Mouse (Mus musculus) liver, embryonic 12.5 days (tissue): Measurements from ENCODE around the gene Lrat. TPM values are rescaled to one million over a fixed set of nuclear protein-coding genes. Genes with fewer than 3 reads are reported as not detected.

ENCODE experiments used
- ATAC-seq: fragments of 200-750 bp; cut with Nextera tagmentation; 2 replicates; pipeline ENCODE4 v1.8.0; 2017; ENCODE audit warnings: moderate number of reproducible peaks, mild to moderate bottlenecking, moderate library complexity
- H3K27ac ChIP-seq: fragments of 300-500 bp; sonication (generic); 2 replicates; pipeline ENCODE4 v1.5.1; 2016; ENCODE audit warnings: mild to moderate bottlenecking
- H3K27me3 ChIP-seq: fragments of 300-500 bp; sonication (generic); replicated peaks from 2 replicates; pipeline ENCODE4 v1.6.1; 2016; ENCODE audit warnings: mild to moderate bottlenecking, moderate library complexity
- H3K36me3 ChIP-seq: fragments of 300-500 bp; sonication (generic); 2 replicates; pipeline ENCODE4 v1.6.1; 2016; ENCODE audit warnings: mild to moderate bottlenecking, moderate library complexity
- H3K4me1 ChIP-seq: fragments of 300-500 bp; sonication (generic); 2 replicates; pipeline ENCODE4 v1.6.1; 2016
- H3K4me2 ChIP-seq: fragments of 300-500 bp; sonication (generic); 2 replicates; pipeline ENCODE4 v1.6.1; 2016; ENCODE audit warnings: mild to moderate bottlenecking, moderate library complexity
- H3K4me3 ChIP-seq: fragments of 300-500 bp; sonication (generic); 2 replicates; pipeline ENCODE4 v1.5.1; 2016; ENCODE audit warnings: mild to moderate bottlenecking, moderate library complexity
- H3K9ac ChIP-seq: fragments of 300-500 bp; sonication (generic); 2 replicates; pipeline ENCODE4 v1.6.1; 2016; ENCODE audit warnings: mild to moderate bottlenecking, moderate library complexity
- H3K9me3 ChIP-seq: fragments of 300-500 bp; sonication (generic); replicated peaks from 2 replicates; pipeline ENCODE4 v1.6.1; 2016; ENCODE audit warnings: mild to moderate bottlenecking, moderate library complexity
- WGBS: fragments of 180-500 bp; shearing (Covaris S2); methylation state at CpG from one replicate; pipeline ENCODE4 v1.1.7; 2016; ENCODE audit not compliant: insufficient replicate concordance; 5-methylcytosine and 5-hydroxymethylcytosine counted together
- polyA plus RNA-seq: library from polyadenylated mRNA; unstranded; fragments of >200 nt; fragmentation: Nextera tagmentation; extraction: Ambion mirVana; gene quantifications from 2 replicates; pipeline ENCODE4 v1.2.1, GENCODE M21; 2016

Lrat gene
- polyA plus RNA-seq, result 0.35 and 0.49 TPM in 2 replicates

DNA sequence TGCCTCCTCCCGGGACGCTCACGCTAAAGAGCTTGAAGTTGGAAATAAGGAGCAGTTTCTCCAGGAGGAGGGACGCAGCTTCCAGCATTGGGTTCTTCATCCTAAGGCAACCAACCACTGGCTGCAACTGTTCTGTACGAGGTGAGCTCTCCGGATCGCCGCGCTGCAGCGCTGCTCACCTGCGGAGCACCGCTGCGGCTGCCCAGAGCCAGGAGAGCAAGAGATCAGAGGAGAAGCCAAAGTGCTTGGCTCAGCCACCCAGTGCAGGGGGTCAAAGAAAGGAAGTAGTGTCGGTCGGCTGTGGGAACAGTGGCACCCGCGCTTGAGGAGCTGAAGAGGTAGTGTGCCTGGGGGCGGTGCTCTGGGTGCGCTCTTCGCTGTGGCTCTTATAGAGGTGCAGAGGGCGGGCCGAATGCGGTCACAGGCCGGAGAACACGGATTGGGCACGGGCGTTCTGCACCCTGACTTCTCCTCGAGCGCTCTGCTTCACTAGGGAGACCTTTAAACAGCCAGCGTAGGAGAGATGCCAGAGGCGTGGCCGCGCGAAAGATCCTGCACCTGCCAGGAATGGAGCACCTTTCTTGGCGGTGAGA is at the start of gene Lrat:
Gene Lrat (minus strand): TSS at position 361 of the 593 bp plus-strand sequence.
- no peaks in the 10 kb centered on the region for H3K36me3 ChIP-seq
- peaks cover 38% of the 10 kb centered on the region for H3K27me3 ChIP-seq
- no peaks in the 10 kb centered on the region for H3K4me1 ChIP-seq
- peak within 1 kb of the TSS; percentile 37 for H3K4me3 ChIP-seq
- H3K9ac ChIP-seq, result no peak within 1 kb of the TSS
- 1% methylated on average over 35 of the region's 35 CpGs for WGBS
- H3K9me3 ChIP-seq, result no peaks in the 10 kb centered on the region
- peak within 1 kb of the TSS; percentile 59 for H3K4me2 ChIP-seq
- no peak for ATAC-seq
- H3K27ac ChIP-seq, result no peak within 1 kb of the TSS

DNA sequence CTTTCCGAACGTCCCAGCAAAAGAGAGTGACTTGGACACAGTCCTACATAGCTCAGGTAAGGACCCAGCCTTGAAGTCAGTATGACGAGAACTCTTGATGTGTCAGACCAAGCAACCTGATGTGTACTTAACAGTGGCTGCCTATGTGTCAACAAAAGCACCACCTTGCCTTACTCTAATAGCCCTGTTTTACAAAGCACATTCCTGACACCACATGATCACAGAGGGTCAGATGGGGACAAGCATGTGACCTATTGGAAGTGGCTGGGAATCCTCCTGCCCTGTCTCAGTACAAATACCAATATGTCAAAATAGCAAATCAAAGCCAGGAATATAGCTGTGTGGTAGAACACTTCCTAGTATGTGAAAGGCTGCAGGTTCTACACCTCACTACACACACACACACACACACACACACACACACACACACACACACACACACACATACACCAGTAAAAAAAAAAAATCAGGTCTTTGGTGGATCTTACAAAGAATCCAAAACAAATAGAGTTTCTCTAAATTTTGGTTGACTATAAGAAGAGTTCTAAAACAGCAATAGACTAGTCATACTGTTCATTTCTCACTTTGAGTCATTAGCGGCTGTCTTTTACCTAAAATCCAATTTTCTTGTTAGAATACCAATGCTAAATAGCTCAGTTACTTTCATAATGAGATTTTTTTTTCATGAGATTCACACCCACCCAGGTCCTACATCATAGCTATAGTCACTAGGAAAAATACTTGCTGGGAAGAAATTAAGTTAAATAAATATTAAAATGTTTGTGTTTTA is 48.6 kb upstream of the Lrat start:
- Histone ChIP-seq H3K9ac (no peak overlapping the region), H3K36me3 (no peaks in the 10 kb centered on the region), H3K9me3 (no peaks in the 10 kb centered on the region), H3K4me2 (no peak overlapping the region), H3K27me3 (no peaks in the 10 kb centered on the region), H3K27ac (no peak overlapping the region), H3K4me1 (no peaks in the 10 kb centered on the region), H3K4me3 (no peak overlapping the region)
- no peak for ATAC-seq
- 66% methylated on average over 4 of the region's 4 CpGs for WGBS

DNA sequence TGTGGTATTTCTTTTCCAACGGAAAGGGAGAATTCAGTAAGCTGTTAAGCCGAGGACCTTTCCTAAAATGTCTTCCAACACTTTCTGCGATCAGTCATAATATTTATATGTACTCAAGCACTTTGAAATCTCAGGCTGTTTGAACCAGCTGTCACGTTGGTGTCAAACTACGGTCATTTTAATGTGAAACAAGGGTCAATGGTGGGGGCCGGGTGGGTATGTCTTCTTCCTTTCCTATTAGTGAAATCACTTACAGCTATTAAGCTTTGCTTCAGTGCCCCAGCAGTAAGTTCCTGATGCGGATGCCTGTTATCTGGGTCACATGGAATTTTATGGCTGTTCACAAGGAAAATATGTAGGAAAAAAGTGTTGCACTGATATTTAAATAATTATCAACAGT is 46.9 kb upstream of the Lrat start:
- ATAC-seq, result no peak
- Histone ChIP-seq H3K27me3 (no peaks in the 10 kb centered on the region), H3K36me3 (no peaks in the 10 kb centered on the region), H3K4me2 (no peak overlapping the region), H3K27ac (no peak overlapping the region), H3K4me3 (no peak overlapping the region), H3K4me1 (peaks cover 7% of the 10 kb centered on the region; the same call in 1 of the 2 replicates), H3K9ac (no peak overlapping the region), H3K9me3 (no peaks in the 10 kb centered on the region)
- 67% methylated on average over 7 of the region's 7 CpGs for WGBS

DNA sequence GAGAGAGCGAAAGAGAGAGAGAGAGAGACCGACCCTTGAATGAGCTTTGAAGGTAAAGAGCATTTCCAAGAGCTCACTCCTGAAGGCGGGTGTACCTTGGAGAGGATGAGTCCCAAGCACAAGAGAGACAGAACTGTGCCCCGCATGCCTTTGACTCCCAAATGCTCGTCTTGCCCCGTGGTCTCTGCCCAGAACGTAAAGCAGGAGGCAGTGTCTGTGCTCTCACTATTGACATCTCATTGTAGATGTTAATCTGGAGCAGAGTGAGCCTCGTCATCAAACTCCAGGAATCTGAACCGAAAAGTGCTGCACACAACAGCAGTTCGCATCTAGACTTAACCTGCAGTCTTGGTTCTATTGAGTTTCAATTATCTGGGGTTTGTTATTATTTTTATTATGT is 46.4 kb upstream of the Lrat start:
- no peak overlapping the region for H3K4me3 ChIP-seq
- H3K27me3 ChIP-seq, result no peaks in the 10 kb centered on the region
- WGBS, result 61% methylated on average over 10 of the region's 10 CpGs
- H3K36me3 ChIP-seq, result no peaks in the 10 kb centered on the region
- ATAC-seq, result no peak
- H3K4me1 ChIP-seq, result peaks cover 7% of the 10 kb centered on the region; the same call in 1 of the 2 replicates
- no peak overlapping the region for H3K27ac ChIP-seq
- H3K4me2 ChIP-seq, result no peak overlapping the region
- no peak overlapping the region for H3K9ac ChIP-seq
- H3K9me3 ChIP-seq, result no peaks in the 10 kb centered on the region

DNA sequence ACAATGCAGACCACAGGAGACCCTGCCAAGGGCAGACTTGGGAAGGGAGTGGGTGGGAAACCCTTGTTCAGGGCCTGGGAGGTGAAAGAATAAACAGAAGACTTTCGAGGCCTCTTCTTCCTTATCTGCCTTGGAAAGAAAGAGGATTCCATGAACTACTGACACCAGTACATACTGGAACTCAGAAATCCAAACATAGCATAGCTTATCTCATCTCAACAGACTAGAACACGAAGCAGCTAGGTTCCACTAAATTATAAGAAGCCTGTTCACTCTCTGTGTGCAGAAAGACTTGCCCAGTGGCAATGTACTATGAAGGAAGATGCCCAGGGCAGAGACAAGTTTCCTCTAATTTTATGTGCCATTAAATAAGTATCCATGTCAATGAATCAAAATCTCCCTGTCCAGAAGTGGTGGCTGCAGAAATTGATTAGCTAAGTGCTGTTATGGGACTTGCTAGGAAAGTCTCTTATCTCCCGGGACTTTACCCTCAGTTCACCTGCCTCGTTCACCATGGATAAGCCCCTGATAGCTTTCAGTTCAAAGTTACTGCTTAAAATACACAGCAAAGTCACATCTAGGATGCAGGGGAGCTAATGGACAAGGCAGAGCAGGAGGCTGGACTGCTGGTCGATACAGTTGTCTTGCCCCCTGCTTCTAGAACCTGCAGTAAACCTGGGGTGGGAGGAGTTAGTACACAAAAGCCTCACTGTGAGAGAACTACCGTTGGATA is 42.8 kb upstream of the Lrat start:
- WGBS, result 31% methylated on average over 6 of the region's 6 CpGs

DNA sequence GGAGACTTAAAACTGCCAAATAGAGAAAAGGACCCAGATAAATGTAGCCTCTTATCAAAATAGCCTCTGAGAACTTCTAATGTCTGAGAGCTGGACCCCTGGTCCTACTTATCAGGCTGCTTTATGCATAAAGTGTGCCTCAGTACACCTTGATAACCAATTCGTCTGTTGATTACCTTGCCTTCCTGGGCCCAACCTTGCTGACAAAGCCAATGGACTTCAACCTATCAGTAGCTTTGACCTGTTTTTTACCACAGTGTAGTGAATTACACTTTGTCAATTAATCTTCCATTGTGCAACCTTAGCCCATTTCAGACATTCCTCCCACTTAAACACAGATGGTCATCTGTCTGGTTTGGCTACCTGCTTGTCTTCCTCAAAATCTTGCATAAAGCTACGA is 24.1 kb upstream of the Lrat start:
- no peaks in the 10 kb centered on the region for H3K36me3 ChIP-seq
- no peak overlapping the region for H3K9ac ChIP-seq
- no peaks in the 10 kb centered on the region for H3K9me3 ChIP-seq
- ATAC-seq, result no peak
- no peak overlapping the region for H3K27ac ChIP-seq
- H3K4me1 ChIP-seq, result no peaks in the 10 kb centered on the region
- no peak overlapping the region for H3K4me2 ChIP-seq
- no peak overlapping the region for H3K4me3 ChIP-seq
- 58% methylated on average over 2 of the region's 2 CpGs for WGBS
- H3K27me3 ChIP-seq, result no peaks in the 10 kb centered on the region

More for the DNA sequence above, 42.8 kb upstream of the Lrat start:
- peak; percentile 37; the same call in 1 of the 2 replicates for ATAC-seq
- Histone ChIP-seq H3K27me3 (no peaks in the 10 kb centered on the region), H3K9me3 (no peaks in the 10 kb centered on the region), H3K4me2 (no peak overlapping the region), H3K9ac (no peak overlapping the region), H3K4me3 (no peak overlapping the region), H3K4me1 (peaks cover 7% of the 10 kb centered on the region; the same call in 1 of the 2 replicates), H3K36me3 (no peaks in the 10 kb centered on the region), H3K27ac (no peak overlapping the region)

DNA sequence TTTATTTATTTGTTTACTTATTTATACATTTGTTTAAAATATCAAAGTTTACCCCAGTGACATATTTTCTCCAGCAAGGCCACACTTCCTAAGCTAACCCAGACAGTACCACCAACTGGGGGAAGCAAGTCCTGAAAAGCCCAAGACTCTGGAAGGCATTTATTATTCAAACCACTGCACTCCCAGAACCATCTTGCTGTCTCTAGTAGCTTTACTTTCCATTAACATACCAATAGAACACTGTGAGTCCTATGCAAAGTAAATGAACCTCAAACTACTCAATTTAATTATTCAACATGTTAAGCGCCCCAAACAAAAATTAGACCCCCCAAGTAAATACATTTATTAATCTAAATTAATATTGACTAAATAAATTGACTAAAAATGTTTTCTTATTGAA is 11.9 kb upstream of the Lrat start:
- no peaks in the 10 kb centered on the region for H3K27me3 ChIP-seq
- no peaks in the 10 kb centered on the region for H3K4me1 ChIP-seq
- no peak overlapping the region for H3K27ac ChIP-seq
- H3K4me3 ChIP-seq, result no peak overlapping the region
- no peak for ATAC-seq
- H3K4me2 ChIP-seq, result no peak overlapping the region
- no peaks in the 10 kb centered on the region for H3K36me3 ChIP-seq
- no peak overlapping the region for H3K9ac ChIP-seq
- WGBS, result 49% methylated on average over 1 of the region's 1 CpGs
- no peaks in the 10 kb centered on the region for H3K9me3 ChIP-seq

DNA sequence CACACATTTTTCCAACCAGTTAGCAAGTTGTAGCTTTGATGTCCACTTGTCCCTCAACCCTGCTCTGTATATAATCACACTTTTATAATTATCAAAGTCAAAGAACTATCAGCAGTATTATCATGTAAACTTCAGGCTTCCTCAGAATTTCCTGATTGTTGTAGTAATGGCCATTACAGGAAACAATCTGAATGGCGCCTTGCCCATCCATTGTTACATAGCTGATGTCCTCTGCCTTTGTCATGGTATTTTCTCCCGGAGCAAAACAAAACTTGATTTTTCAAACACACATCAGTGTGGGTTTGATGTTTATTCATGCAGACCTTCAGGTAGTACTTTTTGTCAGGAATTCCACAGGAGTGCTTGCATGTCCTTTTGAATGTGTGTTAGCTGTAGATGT is 4.9 kb upstream of the Lrat start:
- no peak overlapping the region for H3K9ac ChIP-seq

DNA sequence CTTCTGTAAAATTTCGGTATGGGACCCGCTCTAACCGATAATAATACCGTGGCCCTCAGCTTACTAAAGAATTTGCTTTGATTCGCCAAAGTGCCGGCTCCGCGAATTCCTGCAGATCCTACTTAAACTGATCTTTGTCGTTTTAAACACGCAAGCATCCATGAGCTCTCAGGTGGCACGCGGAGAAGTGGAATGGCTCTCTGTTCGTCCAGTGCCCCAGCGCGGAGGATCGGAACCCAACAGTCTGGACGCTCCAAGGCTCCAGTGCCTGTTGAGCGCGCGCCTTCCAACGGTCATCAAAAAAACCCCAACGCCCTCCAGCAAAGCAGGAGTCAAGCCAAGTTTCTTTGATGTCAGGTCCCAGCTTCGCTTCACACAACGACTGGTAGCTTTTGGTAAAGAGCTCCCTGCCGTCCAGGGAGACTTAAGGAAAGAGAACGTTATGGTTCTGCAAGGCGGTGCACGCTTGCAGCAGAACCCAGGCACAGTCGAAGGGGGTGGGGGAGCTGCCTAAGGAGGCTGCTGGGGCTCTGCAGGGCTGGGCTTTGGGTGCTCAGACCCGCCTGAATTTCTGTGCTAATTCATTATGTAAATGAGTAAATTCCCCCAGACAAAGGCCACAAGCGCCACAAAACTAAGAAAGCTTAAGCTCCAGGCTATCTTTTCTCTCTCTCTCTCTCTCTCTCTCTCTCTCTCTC is 587 bp upstream of the Lrat start:
- no peaks in the 10 kb centered on the region for H3K4me1 ChIP-seq
- WGBS, result 2% methylated on average over 31 of the region's 31 CpGs
- peaks cover 38% of the 10 kb centered on the region for H3K27me3 ChIP-seq
- H3K9me3 ChIP-seq, result no peaks in the 10 kb centered on the region
- H3K4me2 ChIP-seq, result peak overlapping the region; percentile 59
- H3K9ac ChIP-seq, result no peak overlapping the region
- H3K36me3 ChIP-seq, result no peaks in the 10 kb centered on the region
- no peak for ATAC-seq
- no peak overlapping the region for H3K27ac ChIP-seq
- peak overlapping the region; percentile 37 for H3K4me3 ChIP-seq

More for the DNA sequence above, 4.9 kb upstream of the Lrat start:
- Histone ChIP-seq H3K4me1 (no peaks in the 10 kb centered on the region), H3K4me3 (no peak overlapping the region), H3K9me3 (no peaks in the 10 kb centered on the region), H3K27ac (no peak overlapping the region), H3K36me3 (no peaks in the 10 kb centered on the region), H3K4me2 (no peak overlapping the region), H3K27me3 (peaks cover 25% of the 10 kb centered on the region)
- WGBS, result 50% methylated on average over 2 of the region's 2 CpGs
- ATAC-seq, result no peak

DNA sequence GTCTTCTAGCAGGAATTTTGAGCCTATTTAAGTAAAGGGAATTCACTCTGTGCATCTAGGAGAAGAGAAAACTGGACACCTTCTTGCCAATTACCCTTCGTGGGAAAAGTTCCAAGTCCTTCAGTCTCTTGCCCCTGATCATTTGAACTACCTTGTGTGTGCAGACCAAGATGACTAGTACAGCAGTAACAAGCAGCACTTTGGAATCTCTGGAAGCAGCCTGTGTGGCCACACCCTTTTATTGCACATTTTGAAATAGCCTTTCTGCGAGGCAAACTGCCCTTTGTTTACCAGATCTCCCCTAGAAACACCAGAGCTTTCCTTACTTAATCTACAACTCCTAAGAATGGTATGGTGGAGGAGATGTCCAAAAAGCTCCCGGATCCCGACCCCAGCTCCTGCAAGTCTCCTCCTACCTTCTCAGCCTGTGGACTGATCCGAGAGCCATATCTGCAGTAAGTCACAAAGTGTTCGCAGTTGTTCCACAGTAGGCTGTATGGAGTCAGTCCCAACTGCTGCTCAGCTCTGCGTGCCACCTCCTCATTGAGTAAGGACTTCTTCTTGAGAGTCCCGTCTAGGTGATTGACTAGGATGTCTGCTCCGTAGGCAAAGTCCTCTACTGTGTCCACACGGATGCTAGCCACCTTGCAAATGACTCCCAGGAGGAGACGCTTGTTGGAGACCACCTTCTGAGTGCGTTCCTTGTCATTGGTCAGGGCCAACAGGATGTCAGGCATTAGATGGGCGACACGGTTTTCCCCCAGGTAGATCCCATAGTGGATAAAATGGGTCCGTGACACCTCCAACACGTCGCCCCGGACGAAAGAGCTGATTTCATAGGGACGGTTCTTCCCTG is 788 bp downstream of the Lrat start:
- Histone ChIP-seq H3K9me3 (no peaks in the 10 kb centered on the region), H3K4me2 (peak overlapping the region; percentile 59), H3K4me1 (no peaks in the 10 kb centered on the region), H3K4me3 (peak overlapping the region; percentile 37; the same call in 1 of the 2 replicates), H3K27me3 (peaks cover 38% of the 10 kb centered on the region), H3K9ac (no peak overlapping the region), H3K36me3 (no peaks in the 10 kb centered on the region), H3K27ac (no peak overlapping the region)
- 19% methylated on average over 20 of the region's 20 CpGs for WGBS
- no peak for ATAC-seq

DNA sequence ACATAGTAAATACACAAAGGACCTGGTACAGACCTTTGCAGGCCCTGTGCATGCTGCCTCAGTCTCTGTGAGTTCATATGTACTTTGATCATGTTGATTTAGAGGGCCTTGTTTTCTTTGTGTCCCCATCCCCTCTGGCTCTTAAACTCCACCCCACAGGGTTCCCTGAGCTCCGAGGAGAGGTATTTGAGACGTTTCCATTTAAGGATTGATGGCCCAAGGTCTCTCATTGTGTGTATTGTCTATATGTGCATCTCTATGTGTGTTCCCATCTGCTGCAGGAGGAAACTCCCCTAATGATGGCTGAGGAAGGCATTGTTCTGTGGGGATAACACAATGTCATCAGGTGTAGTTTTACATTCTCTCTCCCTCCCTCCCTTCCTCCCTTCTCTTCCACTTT is 14.9 kb downstream of the Lrat start:
- Histone ChIP-seq H3K27me3 (no peaks in the 10 kb centered on the region), H3K4me1 (no peaks in the 10 kb centered on the region), H3K36me3 (no peaks in the 10 kb centered on the region), H3K9me3 (no peaks in the 10 kb centered on the region), H3K4me2 (no peak overlapping the region), H3K27ac (no peak overlapping the region), H3K9ac (no peak overlapping the region), H3K4me3 (no peak overlapping the region)
- WGBS, result 27% methylated on average over 2 of the region's 2 CpGs
- ATAC-seq, result no peak
